Mouse (Mus musculus): ENCODE results near the gene Xylt1. TPM values are rescaled to one million over a fixed set of nuclear protein-coding genes. Genes with fewer than 3 reads are reported as not detected.

The Xylt1 gene
- polyA plus RNA-seq, 1 experiment from 2014 or later = 1.1 TPM

DNA sequence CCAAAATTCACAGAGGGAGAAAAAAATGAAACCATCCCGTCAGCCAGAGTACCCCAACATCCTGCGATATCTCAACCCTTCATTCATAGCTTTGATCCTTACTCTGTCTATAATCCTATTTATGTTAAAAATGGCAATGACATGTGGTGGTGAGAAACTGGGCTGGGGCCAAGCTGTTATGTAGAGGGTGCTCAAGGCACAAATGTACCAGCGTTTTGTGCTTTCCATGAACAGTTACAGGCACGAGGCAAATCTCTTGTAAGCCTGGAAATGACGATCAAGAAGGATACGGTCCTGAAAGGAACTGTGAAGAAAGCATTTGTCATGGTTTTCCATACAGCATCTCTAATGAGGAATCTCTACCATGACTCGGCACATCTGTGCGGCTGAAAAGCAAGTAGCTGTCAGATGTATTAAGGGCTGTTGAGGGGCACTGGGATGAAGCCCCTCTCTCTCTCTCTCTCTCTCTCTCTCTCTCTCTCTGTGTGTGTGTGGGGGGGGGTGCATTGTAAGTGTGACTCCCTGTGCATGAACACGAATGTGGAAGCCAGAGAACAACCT lies 183.2 kb downstream of the Xylt1 start:
- Histone ChIP-seq H3K27ac (ENCODE audit: low read depth, low read length) (no peak overlapping the region), H3K9me3 (ENCODE audit: control insufficient read depth, low read length) (no peaks in the 10 kb centered on the region), H3K4me3 (ENCODE audit: low read depth, low read length) (no peak overlapping the region), H3K27me3 (ENCODE audit: control insufficient read depth, insufficient read depth, low read length) (peaks cover 3% of the 10 kb centered on the region; the same call in 1 of the 2 replicates), H3K4me2 (no peak overlapping the region), H3K9ac (ENCODE audit: low read length) (no peak overlapping the region), H3K4me1 (ENCODE audit: control insufficient read depth, insufficient read depth, low read length) (peaks cover 2% of the 10 kb centered on the region; the same call in 1 of the 2 replicates), H3K36me3 (ENCODE audit: control insufficient read depth, insufficient read depth, low read length) (no peaks in the 10 kb centered on the region)
- peak; percentile 85 for DNase-seq (ENCODE audit: low spot score, missing footprints)
- 49% methylated on average over 9 of the region's 9 CpGs for WGBS
- peak; percentile 75 for ATAC-seq (ENCODE audit: low FRiP score)

DNA sequence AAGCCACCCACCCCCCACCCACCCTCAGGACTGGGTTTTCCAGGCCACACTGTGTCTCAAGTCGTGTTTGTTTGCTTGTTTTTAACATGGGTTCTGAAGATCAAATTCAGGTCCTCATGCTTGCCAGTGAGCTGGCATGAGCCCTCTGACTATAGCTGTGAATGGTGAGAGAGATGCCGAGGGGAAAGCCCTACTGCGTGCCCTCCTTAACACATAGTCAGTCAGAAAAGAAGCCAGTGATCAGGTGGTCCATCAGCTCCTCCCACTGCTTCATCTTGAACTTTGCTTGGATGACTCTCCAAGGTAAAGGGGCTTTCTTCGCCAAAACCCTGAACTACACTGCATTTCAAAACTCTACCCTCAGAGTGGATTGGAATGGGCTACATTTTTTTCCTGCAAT lies 183.8 kb downstream of the Xylt1 start:
- Histone ChIP-seq H3K27me3 (ENCODE audit: control insufficient read depth, insufficient read depth, low read length) (peaks cover 3% of the 10 kb centered on the region; the same call in 1 of the 2 replicates), H3K9me3 (ENCODE audit: control insufficient read depth, low read length) (no peaks in the 10 kb centered on the region), H3K36me3 (ENCODE audit: control insufficient read depth, insufficient read depth, low read length) (no peaks in the 10 kb centered on the region), H3K9ac (ENCODE audit: low read length) (no peak overlapping the region), H3K27ac (ENCODE audit: low read depth, low read length) (no peak overlapping the region), H3K4me1 (ENCODE audit: control insufficient read depth, insufficient read depth, low read length) (peaks cover 2% of the 10 kb centered on the region; the same call in 1 of the 2 replicates), H3K4me3 (ENCODE audit: low read depth, low read length) (no peak overlapping the region), H3K4me2 (no peak overlapping the region)
- ATAC-seq (ENCODE audit: low FRiP score) (no peak), DNase-seq (ENCODE audit: low spot score, missing footprints) (no peak)
- 88% methylated on average over 4 of the region's 4 CpGs for whole genome bisulfite sequencing

DNA sequence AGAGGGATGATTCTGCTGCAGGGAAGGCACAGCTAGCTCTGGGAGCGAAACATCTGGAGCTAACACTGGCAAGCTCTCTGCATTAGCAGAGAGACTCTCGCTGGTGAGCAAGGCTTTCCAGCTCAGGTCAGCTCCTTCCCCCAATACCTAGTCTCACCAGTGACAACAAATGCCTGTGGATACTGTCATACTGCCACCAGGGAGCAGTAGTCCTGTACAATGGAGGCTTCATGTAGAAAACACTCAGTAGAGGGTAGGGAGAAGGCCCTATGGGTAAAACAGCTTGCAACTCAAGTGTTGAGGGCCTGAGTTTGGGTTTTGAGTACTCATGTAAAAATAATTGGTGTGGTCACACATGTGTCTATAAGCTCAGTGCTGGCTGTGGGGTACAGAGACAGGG lies 185.3 kb downstream of the Xylt1 start:
- DNase-seq (ENCODE audit: low spot score, missing footprints) (peak; percentile 78), ATAC-seq (ENCODE audit: low FRiP score) (no peak)
- peaks cover 3% of the 10 kb centered on the region; the same call in 1 of the 2 replicates for H3K27me3 ChIP-seq (ENCODE audit: control insufficient read depth, insufficient read depth, low read length)

DNA sequence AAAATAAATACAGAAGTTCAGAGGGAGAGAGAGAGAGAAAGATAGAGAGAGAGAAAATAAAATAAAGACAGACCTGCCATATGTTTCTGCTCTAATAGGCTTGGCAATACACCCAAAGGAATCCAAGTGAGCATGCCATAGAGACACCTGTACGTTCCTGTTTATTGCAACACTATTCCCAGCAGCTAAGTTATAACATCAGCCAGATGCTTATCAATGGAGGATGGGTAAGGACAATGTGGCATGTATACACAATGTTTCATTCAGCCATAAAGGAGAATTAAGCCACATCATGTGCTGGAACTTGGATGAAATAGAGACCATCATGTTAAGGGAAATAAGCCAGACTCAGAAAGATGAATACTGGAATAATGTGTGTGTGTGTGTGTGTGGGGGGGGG lies 186.1 kb downstream of the Xylt1 start:
- ATAC-seq (ENCODE audit: low FRiP score) (no peak), DNase-seq (ENCODE audit: low spot score, missing footprints) (no peak)
- Histone ChIP-seq H3K4me3 (ENCODE audit: low read depth, low read length) (no peak overlapping the region), H3K9me3 (ENCODE audit: control insufficient read depth, low read length) (no peaks in the 10 kb centered on the region), H3K27me3 (ENCODE audit: control insufficient read depth, insufficient read depth, low read length) (peaks cover 3% of the 10 kb centered on the region; the same call in 1 of the 2 replicates), H3K36me3 (ENCODE audit: control insufficient read depth, insufficient read depth, low read length) (no peaks in the 10 kb centered on the region), H3K4me1 (ENCODE audit: control insufficient read depth, insufficient read depth, low read length) (peaks cover 2% of the 10 kb centered on the region; the same call in 1 of the 2 replicates), H3K9ac (ENCODE audit: low read length) (no peak overlapping the region), H3K4me2 (no peak overlapping the region), H3K27ac (ENCODE audit: low read depth, low read length) (no peak overlapping the region)
- 92% methylated on average over 1 of the region's 1 CpGs for WGBS

More for the DNA sequence above, 185.3 kb downstream of the Xylt1 start:
- H3K4me2 ChIP-seq = no peak overlapping the region
- H3K9ac ChIP-seq (ENCODE audit: low read length) = no peak overlapping the region
- no peak overlapping the region for H3K27ac ChIP-seq (ENCODE audit: low read depth, low read length)
- H3K4me1 ChIP-seq (ENCODE audit: control insufficient read depth, insufficient read depth, low read length) = peaks cover 2% of the 10 kb centered on the region; the same call in 1 of the 2 replicates
- no peak overlapping the region for H3K4me3 ChIP-seq (ENCODE audit: low read depth, low read length)
- H3K9me3 ChIP-seq (ENCODE audit: control insufficient read depth, low read length) = no peaks in the 10 kb centered on the region
- H3K36me3 ChIP-seq (ENCODE audit: control insufficient read depth, insufficient read depth, low read length) = no peaks in the 10 kb centered on the region
- WGBS = 70% methylated on average over 2 of the region's 2 CpGs

DNA sequence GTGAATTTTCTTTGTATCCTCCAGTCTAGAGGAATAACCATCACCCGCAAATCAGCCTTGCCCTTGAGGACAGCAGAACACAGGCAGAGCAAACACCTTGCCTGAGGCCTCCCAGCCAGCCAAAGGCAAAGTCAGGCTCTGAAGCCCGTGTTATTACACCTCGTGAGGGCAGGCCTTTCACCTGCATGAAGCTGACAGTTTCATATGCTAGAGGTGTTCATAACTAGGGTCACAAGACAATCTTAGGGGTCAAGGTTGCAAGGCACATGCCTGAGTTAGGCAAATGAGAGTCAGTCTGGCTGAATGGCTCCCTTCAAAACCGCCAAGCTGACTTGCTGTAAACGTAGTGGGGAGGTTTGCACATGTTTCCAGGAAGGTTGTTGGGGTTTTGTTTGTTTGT lies 186.5 kb downstream of the Xylt1 start:
- WGBS = 85% methylated on average over 5 of the region's 5 CpGs
- peaks cover 2% of the 10 kb centered on the region; the same call in 1 of the 2 replicates for H3K4me1 ChIP-seq (ENCODE audit: control insufficient read depth, insufficient read depth, low read length)
- H3K27ac ChIP-seq (ENCODE audit: low read depth, low read length) = no peak overlapping the region
- H3K9ac ChIP-seq (ENCODE audit: low read length) = no peak overlapping the region
- DNase-seq (ENCODE audit: low spot score, missing footprints) = peak; percentile 73
- H3K9me3 ChIP-seq (ENCODE audit: control insufficient read depth, low read length) = no peaks in the 10 kb centered on the region
- H3K4me3 ChIP-seq (ENCODE audit: low read depth, low read length) = no peak overlapping the region
- no peak for ATAC-seq (ENCODE audit: low FRiP score)
- no peak overlapping the region for H3K4me2 ChIP-seq
- no peaks in the 10 kb centered on the region for H3K36me3 ChIP-seq (ENCODE audit: control insufficient read depth, insufficient read depth, low read length)
- peaks cover 3% of the 10 kb centered on the region; the same call in 1 of the 2 replicates for H3K27me3 ChIP-seq (ENCODE audit: control insufficient read depth, insufficient read depth, low read length)

DNA sequence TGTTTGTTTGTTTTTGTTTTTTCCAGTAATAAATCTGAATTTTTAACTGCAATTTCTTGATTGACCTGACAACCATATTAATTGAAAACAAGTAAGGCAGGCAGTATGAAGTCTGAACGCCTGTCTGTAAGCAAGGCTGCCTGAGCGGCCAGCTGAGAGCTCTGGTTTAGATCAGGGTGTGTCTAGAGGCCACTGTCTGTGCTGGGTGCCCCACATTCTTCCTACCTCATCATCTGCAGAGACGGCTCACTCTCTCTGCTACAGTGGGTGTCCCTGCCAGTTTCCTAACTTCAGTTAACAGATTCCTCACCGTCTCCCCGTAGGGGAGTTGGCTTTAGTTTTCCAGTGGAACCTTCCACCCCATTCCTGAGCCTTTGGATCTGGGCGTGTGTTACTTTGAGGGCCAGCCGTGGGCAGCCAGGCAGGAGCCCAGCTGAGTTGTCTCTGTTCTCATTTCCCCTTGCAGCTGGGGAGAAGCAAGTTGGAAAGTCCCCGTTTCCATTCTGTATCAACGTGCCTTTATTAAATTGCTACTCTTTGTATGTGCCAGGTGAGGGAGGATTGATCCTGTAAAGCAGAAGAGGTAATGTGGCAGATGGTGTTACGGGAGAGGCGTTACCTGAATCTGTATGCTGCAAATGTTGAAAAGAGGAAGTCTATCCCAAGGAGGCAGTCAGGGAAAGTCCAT lies 187.0 kb downstream of the Xylt1 start:
- Histone ChIP-seq H3K9ac (ENCODE audit: low read length) (no peak overlapping the region), H3K36me3 (ENCODE audit: control insufficient read depth, insufficient read depth, low read length) (no peaks in the 10 kb centered on the region), H3K4me2 (no peak overlapping the region), H3K4me1 (ENCODE audit: control insufficient read depth, insufficient read depth, low read length) (peaks cover 2% of the 10 kb centered on the region; the same call in 1 of the 2 replicates), H3K4me3 (ENCODE audit: low read depth, low read length) (no peak overlapping the region), H3K9me3 (ENCODE audit: control insufficient read depth, low read length) (no peaks in the 10 kb centered on the region), H3K27ac (ENCODE audit: low read depth, low read length) (no peak overlapping the region), H3K27me3 (ENCODE audit: control insufficient read depth, insufficient read depth, low read length) (peaks cover under 1% of the 10 kb centered on the region; the same call in 1 of the 2 replicates)
- no peak for ATAC-seq (ENCODE audit: low FRiP score)
- peak; percentile 79 for DNase-seq (ENCODE audit: low spot score, missing footprints)
- 88% methylated on average over 11 of the region's 11 CpGs for WGBS

DNA sequence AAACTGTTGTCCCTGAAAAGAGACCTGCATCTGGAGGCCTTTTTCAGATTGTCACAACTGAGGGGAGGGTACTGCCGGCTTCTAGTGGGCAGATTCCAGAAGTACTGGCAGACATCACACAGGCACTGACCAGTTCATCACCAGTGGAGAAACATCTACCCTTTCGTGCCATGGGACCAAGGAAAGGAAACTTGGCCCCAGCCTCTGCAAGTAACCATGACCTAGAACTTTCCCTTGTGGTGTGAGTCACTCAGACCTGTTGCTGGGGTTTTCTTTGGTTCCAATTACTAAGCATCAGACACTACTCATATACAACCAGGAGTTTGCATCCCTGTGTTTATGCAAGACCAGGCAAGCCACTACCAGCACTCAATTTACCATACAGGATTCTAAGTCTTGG lies 190.4 kb downstream of the Xylt1 start:
- Histone ChIP-seq H3K36me3 (ENCODE audit: control insufficient read depth, insufficient read depth, low read length) (no peaks in the 10 kb centered on the region), H3K4me2 (no peak overlapping the region), H3K27ac (ENCODE audit: low read depth, low read length) (no peak overlapping the region), H3K4me1 (ENCODE audit: control insufficient read depth, insufficient read depth, low read length) (no peaks in the 10 kb centered on the region), H3K9me3 (ENCODE audit: control insufficient read depth, low read length) (no peaks in the 10 kb centered on the region), H3K4me3 (ENCODE audit: low read depth, low read length) (no peak overlapping the region), H3K9ac (ENCODE audit: low read length) (no peak overlapping the region), H3K27me3 (ENCODE audit: control insufficient read depth, insufficient read depth, low read length) (no peaks in the 10 kb centered on the region)
- WGBS = 79% methylated on average over 2 of the region's 2 CpGs
- ATAC-seq (ENCODE audit: low FRiP score) (no peak), DNase-seq (ENCODE audit: low spot score, missing footprints) (peak; percentile 21)

DNA sequence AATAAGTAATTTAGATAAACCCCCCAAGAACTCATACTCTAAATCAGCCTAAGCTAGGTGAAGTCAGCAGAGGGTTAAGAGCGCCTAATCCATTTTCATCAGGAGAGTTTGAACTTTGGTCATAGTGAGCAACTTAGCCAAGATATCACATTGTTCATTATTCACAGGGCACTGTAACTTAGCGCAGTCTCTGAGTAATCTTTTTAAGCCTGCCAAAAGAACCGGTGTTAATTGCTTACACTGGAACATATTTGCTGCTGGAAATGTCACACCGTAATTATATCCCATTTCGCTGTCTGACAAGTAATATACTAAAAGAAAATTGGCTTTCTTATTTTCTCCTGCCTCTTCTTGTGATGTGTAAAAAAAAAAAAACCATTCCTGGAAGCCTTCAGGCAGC lies 190.9 kb downstream of the Xylt1 start:
- H3K27me3 ChIP-seq (ENCODE audit: control insufficient read depth, insufficient read depth, low read length) = no peaks in the 10 kb centered on the region
- no peak overlapping the region for H3K4me3 ChIP-seq (ENCODE audit: low read depth, low read length)
- WGBS = 85% methylated on average over 5 of the region's 5 CpGs
- H3K9me3 ChIP-seq (ENCODE audit: control insufficient read depth, low read length) = no peaks in the 10 kb centered on the region
- H3K27ac ChIP-seq (ENCODE audit: low read depth, low read length) = no peak overlapping the region
- DNase-seq (ENCODE audit: low spot score, missing footprints) (peak; percentile 14), ATAC-seq (ENCODE audit: low FRiP score) (no peak)
- H3K9ac ChIP-seq (ENCODE audit: low read length) = no peak overlapping the region
- no peaks in the 10 kb centered on the region for H3K4me1 ChIP-seq (ENCODE audit: control insufficient read depth, insufficient read depth, low read length)
- no peak overlapping the region for H3K4me2 ChIP-seq
- H3K36me3 ChIP-seq (ENCODE audit: control insufficient read depth, insufficient read depth, low read length) = no peaks in the 10 kb centered on the region

DNA sequence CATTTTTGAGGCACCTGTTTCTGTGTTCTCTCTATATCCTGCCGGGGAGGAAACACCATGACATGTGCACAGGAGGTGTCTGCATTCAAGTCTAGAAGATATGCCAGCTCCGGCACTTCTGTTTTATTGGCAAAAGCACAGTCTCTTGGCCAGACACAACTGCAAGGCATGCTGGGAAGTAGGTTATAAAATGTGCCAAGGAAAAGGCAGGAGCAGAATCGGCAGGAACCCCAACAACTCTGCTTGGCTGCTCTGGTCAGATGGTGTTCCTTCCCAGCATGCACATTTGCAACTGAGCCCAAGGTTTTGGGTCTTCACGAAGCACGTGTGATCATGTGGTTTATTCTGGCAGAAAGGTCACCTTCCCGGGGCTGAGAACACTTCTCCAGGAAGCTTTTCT lies 192.4 kb downstream of the Xylt1 start:
- ATAC-seq (ENCODE audit: low FRiP score) (no peak), DNase-seq (ENCODE audit: low spot score, missing footprints) (peak; percentile 4)
- Histone ChIP-seq H3K4me3 (ENCODE audit: low read depth, low read length) (no peak overlapping the region), H3K36me3 (ENCODE audit: control insufficient read depth, insufficient read depth, low read length) (no peaks in the 10 kb centered on the region), H3K9me3 (ENCODE audit: control insufficient read depth, low read length) (no peaks in the 10 kb centered on the region), H3K4me1 (ENCODE audit: control insufficient read depth, insufficient read depth, low read length) (no peaks in the 10 kb centered on the region), H3K27ac (ENCODE audit: low read depth, low read length) (no peak overlapping the region), H3K9ac (ENCODE audit: low read length) (no peak overlapping the region), H3K4me2 (no peak overlapping the region), H3K27me3 (ENCODE audit: control insufficient read depth, insufficient read depth, low read length) (no peaks in the 10 kb centered on the region)
- WGBS = 80% methylated on average over 6 of the region's 6 CpGs
